In the genomic region with DNA sequence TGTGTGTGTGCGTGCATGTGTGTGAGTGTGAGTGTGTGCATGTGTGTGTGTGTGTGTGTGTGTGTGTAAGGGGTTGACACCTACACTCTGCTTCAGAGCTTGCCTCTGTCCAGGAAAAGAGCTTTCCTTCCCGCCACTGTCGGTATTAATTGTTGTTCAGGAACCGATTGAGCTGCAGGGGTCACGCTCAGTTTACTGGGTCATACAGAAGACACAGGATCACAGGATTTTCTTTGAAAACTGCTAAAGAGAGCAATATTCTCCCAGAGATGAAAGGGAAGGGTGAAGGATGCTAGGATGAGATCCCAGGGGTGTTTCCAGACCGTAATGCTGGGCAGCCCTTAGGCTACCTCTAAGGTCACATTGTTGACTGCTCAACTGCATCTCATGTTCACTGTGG, we compare ENCODE assay signal across 15 mouse cellular contexts. TPM values are rescaled to one million over a fixed set of nuclear protein-coding genes. Genes with fewer than 3 reads are reported as not detected.
DNase-seq lines count a peak whose midpoint lies in the region; ATAC-seq and TF ChIP-seq lines count a peak whose summit lies in the region.
"Had no signal": no experiment of that assay in that cellular context is flagged by ENCODE, and none has a peak within 500 bp of the region (broad histone marks: within the 10 kb centered on the region; RNA-seq: fewer than 3 reads in every experiment).

Pgbd5 (minus strand) TSS at position 101 of the 400 bp plus-strand sequence.

- intact Hi-C loops in left cerebral cortex, postnatal 25 days (cut with DNase I) = no loop called here

- H3K27me3 ChIP-seq in midbrain, embryonic 14.5 days (ENCODE audit: control insufficient read depth, insufficient read depth, low read length) = no peaks in the 10 kb centered on the region
- H3K27me3 ChIP-seq in midbrain, embryonic 13.5 days = no peaks in the 10 kb centered on the region; the same call in 1 of the 2 replicates
- H3K27me3 ChIP-seq in hindbrain, postnatal 0 days (ENCODE audit: insufficient read depth, low read length) = no peaks in the 10 kb centered on the region

- H3K9me3 ChIP-seq in midbrain, embryonic 14.5 days (ENCODE audit: control insufficient read depth, low read length) = no peaks in the 10 kb centered on the region
- H3K9me3 ChIP-seq in midbrain, embryonic 13.5 days = no peaks in the 10 kb centered on the region
- no peaks in the 10 kb centered on the region for H3K9me3 ChIP-seq in hindbrain, postnatal 0 days (ENCODE audit: low read length)
- H3K9me3 ChIP-seq: kidney, embryonic 15.5 days had no signal

- no peak for ATAC-seq in midbrain, embryonic 14.5 days (ENCODE audit: low FRiP score, low TSS enrichment)
- ATAC-seq in midbrain, embryonic 13.5 days = no peak
- ATAC-seq in hindbrain, postnatal 0 days = no peak

- DNase-seq in frontal cortex, adult 2 months (ENCODE audit: extremely low spot score in 1 of 2, low spot score in 1 of 2) = no peak
- DNase-seq in frontal cortex, postnatal 25 days (ENCODE audit: low spot score in 2 of 2) = no peak
- DNase-seq in midbrain, embryonic 14.5 days = no peak
- no peak for DNase-seq in hindbrain, postnatal 0 days (ENCODE audit: low spot score)
- DNase-seq in left cerebral cortex, postnatal 25 days (ENCODE audit: low spot score in 2 of 2) = no peak
- DNase-seq in gastrocnemius, postnatal 10 days = no peak
- no peak for DNase-seq in cerebellum, adult 11 months
- DNase-seq: B cell, adult 2 months; cerebellum, adult 11-12 months; heart, postnatal 10 days; lung, postnatal 10 days had no signal

- H3K4me3 ChIP-seq in midbrain, embryonic 14.5 days (replicated peaks; ENCODE audit: low read depth, low read length) = no peak within 1 kb of the TSS
- no peak within 1 kb of the TSS for H3K4me3 ChIP-seq in midbrain, embryonic 13.5 days (replicated peaks)
- no peak within 1 kb of the TSS for H3K4me3 ChIP-seq in hindbrain, postnatal 0 days (ENCODE audit: low read length)
- H3K4me3 ChIP-seq: kidney, embryonic 15.5 days had no signal

- no peak for TF ChIP-seq CTCF in hindbrain, postnatal 0 days (IDR thresholded peaks at IDR 0.05; ENCODE audit: low read depth)

- no peak within 1 kb of the TSS for H3K9ac ChIP-seq in midbrain, embryonic 14.5 days (replicated peaks; ENCODE audit: low read length)
- no peak within 1 kb of the TSS for H3K9ac ChIP-seq in midbrain, embryonic 13.5 days (replicated peaks)
- H3K9ac ChIP-seq in hindbrain, postnatal 0 days (replicated peaks; ENCODE audit: low read length) = no peak within 1 kb of the TSS
- H3K9ac ChIP-seq: kidney, embryonic 15.5 days; liver, embryonic 14.5 days had no signal

- H3K4me2 ChIP-seq in midbrain, embryonic 14.5 days (ENCODE audit: low read length) = no peak within 1 kb of the TSS
- H3K4me2 ChIP-seq in midbrain, embryonic 13.5 days (replicated peaks) = no peak within 1 kb of the TSS
- H3K4me2 ChIP-seq in hindbrain, postnatal 0 days (ENCODE audit: low read depth, low read length) = no peak within 1 kb of the TSS
- H3K4me2 ChIP-seq: kidney, embryonic 15.5 days had no signal

- WGBS in midbrain, embryonic 14.5 days = 78% methylated on average over 6 of the region's 6 CpGs
- 80% methylated on average over 6 of the region's 6 CpGs for WGBS in midbrain, embryonic 13.5 days
- WGBS in hindbrain, postnatal 0 days = 76% methylated on average over 6 of the region's 6 CpGs

- H3K27ac ChIP-seq in midbrain, embryonic 14.5 days (replicated peaks; ENCODE audit: low read depth, low read length) = no peak within 1 kb of the TSS
- H3K27ac ChIP-seq in midbrain, embryonic 13.5 days = no peak within 1 kb of the TSS
- H3K27ac ChIP-seq in hindbrain, postnatal 0 days = no peak within 1 kb of the TSS
- H3K27ac ChIP-seq: kidney, embryonic 15.5 days; liver, embryonic 14.5 days had no signal

- H3K4me1 ChIP-seq in midbrain, embryonic 14.5 days (ENCODE audit: control insufficient read depth, insufficient read depth, low read length) = no peaks in the 10 kb centered on the region
- H3K4me1 ChIP-seq in midbrain, embryonic 13.5 days (replicated peaks) = peaks cover 12% of the 10 kb centered on the region
- H3K4me1 ChIP-seq in hindbrain, postnatal 0 days (ENCODE audit: insufficient read depth, low read length) = no peaks in the 10 kb centered on the region
- H3K4me1 ChIP-seq: kidney, embryonic 15.5 days had no signal

- no peaks in the 10 kb centered on the region for H3K36me3 ChIP-seq in midbrain, embryonic 14.5 days (ENCODE audit: control insufficient read depth, insufficient read depth, low read length)
- H3K36me3 ChIP-seq in midbrain, embryonic 13.5 days = no peaks in the 10 kb centered on the region
- no peaks in the 10 kb centered on the region for H3K36me3 ChIP-seq in hindbrain, postnatal 0 days (ENCODE audit: insufficient read depth, low read length)
- H3K36me3 ChIP-seq: kidney, embryonic 15.5 days had no signal

RNA-seq across cellular contexts. Expression of gene Pgbd5, which starts in this region (rescaled TPM):
- 150 and 161 TPM in 2 replicates for polyA plus RNA-seq in frontal cortex, adult 2 months (2012; rRNA removed)
- polyA plus RNA-seq in midbrain, embryonic 14.5 days (2014; fragmentation: Nextera tagmentation; extraction: Ambion mirVana) = 12.8 and 13.8 TPM in 2 replicates
- 7.6 and 8.6 TPM in 2 replicates for polyA plus RNA-seq in midbrain, embryonic 13.5 days (2015; fragmentation: Nextera tagmentation; extraction: Ambion mirVana)
- total RNA-seq in hindbrain, postnatal 0 days (2014; rRNA removed) = 68.7 and 74.1 TPM in 2 replicates
- 15.8 and 15.9 TPM in 2 replicates for polyA plus RNA-seq in hindbrain, postnatal 0 days (2015; fragmentation: Nextera tagmentation; extraction: Ambion mirVana)
- total RNA-seq in left cerebral cortex, postnatal 25 days (2021) = 100 to 1,000 TPM; 210 to 228 TPM
- total RNA-seq in gastrocnemius, postnatal 10 days (2021) = 1 to 10 TPM in 1 of 2 experiments, under 1 TPM in 1; 0.63 to 1.8 TPM
- total RNA-seq: megakaryocyte-erythroid progenitor cell, adult 5-6 weeks had no signal

Comparison
In these comparisons a context has a peak if more than half of its experiments do, and no peak if none do; other contexts are left out.
1. RNA of gene Pgbd5 (total RNA-seq): 210 to 228 TPM in left cerebral cortex, postnatal 25 days and 68.7 to 74.1 TPM in hindbrain, postnatal 0 days; 0.63 to 1.8 TPM in gastrocnemius, postnatal 10 days; every median in the first group is over 10 times any median in the second.